Mouse (Mus musculus) induced T-regulatory cell, adult 2 months (primary cell): ENCODE results near the gene Tbl1x.
"Not testable (repeated sequence)": the region's sequence is repeated elsewhere in the genome, so short reads cannot be mapped to it uniquely, and the experiment has no call there.

Source experiments
- DNase-seq: peaks from one replicate; pipeline ENCODE4 v3.0.0-alpha.2; 2012; ENCODE audit warnings: low read depth

Gene Tbl1x

GRCm38 (mm10) chrX:77510371-77511300 is at the start of gene Tbl1x:
Tbl1x (plus strand) TSS chrX:77511013.
- DNase-seq: peak; percentile 75

GRCm38 (mm10) chrX:77469216-77469615 is 41.6 kb upstream of the Tbl1x start:
- peak; percentile 44 for DNase-seq

GRCm38 (mm10) chrX:77472858-77473257 is 38.0 kb upstream of the Tbl1x start:
- no peak for DNase-seq

- DNase-seq: no peak
These were observed 37.3 kb upstream of the Tbl1x start for GRCm38 (mm10) chrX:77473511-77473910.

- DNase-seq: no peak
These were observed 36.3 kb upstream of the Tbl1x start for GRCm38 (mm10) chrX:77474551-77474950.

- DNase-seq: no peak
These were observed 33.3 kb upstream of the Tbl1x start for GRCm38 (mm10) chrX:77477526-77477925.

GRCm38 (mm10) chrX:77487922-77488799 is 22.7 kb upstream of the Tbl1x start:
- no peak for DNase-seq

GRCm38 (mm10) chrX:77490127-77490526 is 20.7 kb upstream of the Tbl1x start:
- DNase-seq: no peak

GRCm38 (mm10) chrX:77509149-77509548 is 1.7 kb upstream of the Tbl1x start:
- peak; percentile 94 for DNase-seq

GRCm38 (mm10) chrX:77509776-77510175 is 1.0 kb upstream of the Tbl1x start:
- DNase-seq: peak; percentile 75

GRCm38 (mm10) chrX:77511301-77511993 is 634 bp downstream of the Tbl1x start:
- peak; percentile 73 for DNase-seq

GRCm38 (mm10) chrX:77511994-77512485 is 1.2 kb downstream of the Tbl1x start:
- no peak for DNase-seq

GRCm38 (mm10) chrX:77517274-77518085 is 6.7 kb downstream of the Tbl1x start:
- DNase-seq: peak; percentile 70

GRCm38 (mm10) chrX:77518929-77519328 is 8.1 kb downstream of the Tbl1x start:
- DNase-seq: no peak

GRCm38 (mm10) chrX:77522842-77523375 is 12.1 kb downstream of the Tbl1x start:
- peak; percentile 33 for DNase-seq

- DNase-seq: no peak
These were observed 14.4 kb downstream of the Tbl1x start for GRCm38 (mm10) chrX:77525179-77525578.

GRCm38 (mm10) chrX:77528401-77528800 is 17.6 kb downstream of the Tbl1x start:
- DNase-seq: no peak

- no peak for DNase-seq
These were observed 20.2 kb downstream of the Tbl1x start for GRCm38 (mm10) chrX:77530997-77531396.

GRCm38 (mm10) chrX:77533922-77534321 is 23.1 kb downstream of the Tbl1x start:
- DNase-seq: no peak

- DNase-seq: not testable (repeated sequence)
These were observed 29.0 kb downstream of the Tbl1x start for GRCm38 (mm10) chrX:77539770-77540169.

- no peak for DNase-seq
These were observed 33.2 kb downstream of the Tbl1x start for GRCm38 (mm10) chrX:77544003-77544402.
